Mouse (Mus musculus): ENCODE data around the gene BC048562. TPM values are rescaled to one million over a fixed set of nuclear protein-coding genes. Genes with fewer than 3 reads are reported as not detected.
A peak's percentile ranks its signal among the peaks of the same experiment; 100 is the strongest.

The BC048562 gene
- polyA plus RNA-seq, 1 experiment from 2014 or later: not detected

GRCm38 (mm10) chr9:108479241-108479640, 43.0 kb downstream of the BC048562 start:
- Histone ChIP-seq H3K4me1 (ENCODE audit: control insufficient read depth, insufficient read depth, low read length) (peaks cover 14% of the 10 kb centered on the region; the same call in 1 of the 2 replicates), H3K9ac (replicated peaks; ENCODE audit: low read depth, low read length) (no peak overlapping the region), H3K4me3 (ENCODE audit: low read depth, low read length) (no peak overlapping the region), H3K27ac (ENCODE audit: low read length) (no peak overlapping the region), H3K9me3 (ENCODE audit: control insufficient read depth, low read depth, low read length) (no peaks in the 10 kb centered on the region), H3K4me2 (replicated peaks; ENCODE audit: low read depth, low read length) (peak overlapping the region; percentile 94; the same call in 1 of the 2 replicates), H3K27me3 (ENCODE audit: control insufficient read depth, insufficient read depth, low read length) (no peaks in the 10 kb centered on the region), H3K36me3 (ENCODE audit: control insufficient read depth, insufficient read depth, low read length) (peaks cover 22% of the 10 kb centered on the region)
- peak; percentile 1; the same call in 1 of the 2 replicates for ATAC-seq (ENCODE audit: insufficient number of reproducible peaks, insufficient read depth, low FRiP score, low read depth)
- 33% methylated on average over 11 of the region's 11 CpGs for WGBS

DNA sequence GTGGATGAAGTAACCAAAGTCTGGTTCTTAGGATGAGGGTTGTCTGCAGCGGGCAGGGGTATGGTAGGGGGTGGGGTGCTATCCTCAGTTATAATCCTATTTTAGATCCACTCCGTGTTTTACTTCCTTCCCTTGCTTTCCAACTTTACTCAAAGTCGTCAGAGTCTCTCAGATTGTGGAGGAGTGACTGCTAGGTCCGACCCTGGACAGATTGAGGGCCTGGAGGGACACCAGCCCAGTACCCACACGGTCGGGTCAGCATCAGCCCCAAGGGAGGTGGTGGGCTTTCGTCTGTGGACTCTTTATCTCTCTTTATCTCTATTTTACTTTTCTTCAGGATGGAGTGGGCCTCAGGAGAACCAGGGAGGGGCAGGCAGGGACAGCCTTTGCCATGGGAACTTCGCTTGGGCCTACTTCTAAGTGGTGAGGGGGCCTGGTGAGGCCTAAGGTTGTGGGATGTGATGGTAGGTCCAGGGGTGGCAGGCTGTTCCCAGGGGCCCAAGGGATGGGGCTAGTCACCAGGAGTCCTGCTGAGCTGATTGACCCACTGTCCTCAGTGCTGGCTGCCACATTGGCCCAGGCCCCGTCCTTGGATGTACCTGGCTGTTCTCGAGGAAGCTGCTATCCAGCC, 43.6 kb downstream of the BC048562 start, which contains the start of gene Lamb2:
Gene Lamb2 (plus strand): TSS at position 16 of the 631 bp plus-strand sequence.
- Histone ChIP-seq H3K27ac (ENCODE audit: low read length) (peak within 1 kb of the TSS; percentile 91), H3K4me1 (ENCODE audit: control insufficient read depth, insufficient read depth, low read length) (peaks cover 14% of the 10 kb centered on the region; the same call in 1 of the 2 replicates), H3K4me3 (ENCODE audit: low read depth, low read length) (peak within 1 kb of the TSS; percentile 59), H3K9me3 (ENCODE audit: control insufficient read depth, low read depth, low read length) (no peaks in the 10 kb centered on the region), H3K27me3 (ENCODE audit: control insufficient read depth, insufficient read depth, low read length) (no peaks in the 10 kb centered on the region), H3K9ac (replicated peaks; ENCODE audit: low read depth, low read length) (peak within 1 kb of the TSS; percentile 76), H3K4me2 (replicated peaks; ENCODE audit: low read depth, low read length) (peak within 1 kb of the TSS; percentile 94), H3K36me3 (ENCODE audit: control insufficient read depth, insufficient read depth, low read length) (peaks cover 27% of the 10 kb centered on the region)
- WGBS: 4% methylated on average over 10 of the region's 10 CpGs
- peak; percentile 55; the same call in 1 of the 2 replicates for ATAC-seq (ENCODE audit: insufficient number of reproducible peaks, insufficient read depth, low FRiP score, low read depth)

DNA sequence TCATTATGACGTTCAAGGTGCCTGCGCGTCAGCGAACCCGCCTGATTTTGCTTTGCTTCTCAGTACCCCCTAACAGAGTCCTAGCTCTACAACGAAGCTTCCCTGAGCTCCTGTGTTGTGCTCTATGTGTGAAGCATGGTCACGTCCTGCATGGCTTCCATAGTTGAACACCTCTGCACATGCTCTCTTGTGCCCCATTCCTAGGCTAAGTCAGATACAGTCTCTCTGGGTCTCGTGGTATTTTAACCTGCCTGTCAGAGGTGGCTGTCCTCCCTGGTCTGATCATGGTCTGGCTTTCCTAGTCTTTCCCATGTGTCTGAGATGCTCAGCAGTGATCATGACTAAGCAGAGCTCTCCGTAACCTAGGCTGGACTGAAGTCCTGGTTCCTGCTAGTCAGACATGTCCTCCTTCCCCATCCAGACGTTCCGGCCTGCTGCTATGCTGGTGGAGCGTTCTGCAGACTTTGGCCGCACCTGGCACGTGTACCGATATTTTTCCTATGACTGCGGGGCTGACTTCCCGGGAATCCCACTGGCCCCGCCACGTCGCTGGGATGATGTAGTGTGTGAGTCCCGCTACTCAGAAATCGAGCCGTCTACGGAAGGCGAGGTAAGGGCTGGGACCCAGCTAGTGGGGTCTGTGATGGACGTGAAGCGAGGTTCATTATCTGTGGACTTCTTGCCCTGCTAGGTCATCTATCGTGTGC, 44.7 kb downstream of the BC048562 start:
- ATAC-seq (ENCODE audit: insufficient number of reproducible peaks, insufficient read depth, low FRiP score, low read depth): no peak
- Histone ChIP-seq H3K9me3 (ENCODE audit: control insufficient read depth, low read depth, low read length) (no peaks in the 10 kb centered on the region), H3K4me3 (ENCODE audit: low read depth, low read length) (peak overlapping the region; percentile 59; the same call in 1 of the 2 replicates), H3K9ac (replicated peaks; ENCODE audit: low read depth, low read length) (peak overlapping the region; percentile 76; the same call in 1 of the 2 replicates), H3K27ac (ENCODE audit: low read length) (no peak overlapping the region), H3K36me3 (ENCODE audit: control insufficient read depth, insufficient read depth, low read length) (peaks cover 38% of the 10 kb centered on the region), H3K4me1 (ENCODE audit: control insufficient read depth, insufficient read depth, low read length) (peaks cover 14% of the 10 kb centered on the region; the same call in 1 of the 2 replicates), H3K27me3 (ENCODE audit: control insufficient read depth, insufficient read depth, low read length) (no peaks in the 10 kb centered on the region), H3K4me2 (replicated peaks; ENCODE audit: low read depth, low read length) (peak overlapping the region; percentile 94)
- WGBS: 89% methylated on average over 28 of the region's 28 CpGs

GRCm38 (mm10) chr9:108481520-108482210, 45.4 kb downstream of the BC048562 start:
- no peak overlapping the region for H3K27ac ChIP-seq (ENCODE audit: low read length)
- peaks cover 14% of the 10 kb centered on the region; the same call in 1 of the 2 replicates for H3K4me1 ChIP-seq (ENCODE audit: control insufficient read depth, insufficient read depth, low read length)
- H3K9me3 ChIP-seq (ENCODE audit: control insufficient read depth, low read depth, low read length): no peaks in the 10 kb centered on the region
- no peak overlapping the region for H3K4me3 ChIP-seq (ENCODE audit: low read depth, low read length)
- H3K36me3 ChIP-seq (ENCODE audit: control insufficient read depth, insufficient read depth, low read length): peaks cover 45% of the 10 kb centered on the region
- H3K4me2 ChIP-seq (replicated peaks; ENCODE audit: low read depth, low read length): no peak overlapping the region
- no peak overlapping the region for H3K9ac ChIP-seq (replicated peaks; ENCODE audit: low read depth, low read length)
- no peak for ATAC-seq (ENCODE audit: insufficient number of reproducible peaks, insufficient read depth, low FRiP score, low read depth)
- WGBS: 89% methylated on average over 19 of the region's 19 CpGs
- no peaks in the 10 kb centered on the region for H3K27me3 ChIP-seq (ENCODE audit: control insufficient read depth, insufficient read depth, low read length)

GRCm38 (mm10) chr9:108483051-108483790, 46.9 kb downstream of the BC048562 start:
- 95% methylated on average over 18 of the region's 18 CpGs for WGBS

GRCm38 (mm10) chr9:108484021-108484420, 47.7 kb downstream of the BC048562 start:
- no peaks in the 10 kb centered on the region for H3K9me3 ChIP-seq (ENCODE audit: control insufficient read depth, low read depth, low read length)
- ATAC-seq (ENCODE audit: insufficient number of reproducible peaks, insufficient read depth, low FRiP score, low read depth): no peak
- 92% methylated on average over 15 of the region's 15 CpGs for WGBS
- H3K27me3 ChIP-seq (ENCODE audit: control insufficient read depth, insufficient read depth, low read length): no peaks in the 10 kb centered on the region
- H3K9ac ChIP-seq (replicated peaks; ENCODE audit: low read depth, low read length): no peak overlapping the region
- peaks cover 13% of the 10 kb centered on the region; the same call in 1 of the 2 replicates for H3K4me1 ChIP-seq (ENCODE audit: control insufficient read depth, insufficient read depth, low read length)
- H3K27ac ChIP-seq (ENCODE audit: low read length): no peak overlapping the region
- H3K36me3 ChIP-seq (ENCODE audit: control insufficient read depth, insufficient read depth, low read length): peaks cover 68% of the 10 kb centered on the region
- no peak overlapping the region for H3K4me3 ChIP-seq (ENCODE audit: low read depth, low read length)
- H3K4me2 ChIP-seq (replicated peaks; ENCODE audit: low read depth, low read length): no peak overlapping the region

More at GRCm38 (mm10) chr9:108483051-108483790, 46.9 kb downstream of the BC048562 start:
- Histone ChIP-seq H3K4me2 (replicated peaks; ENCODE audit: low read depth, low read length) (no peak overlapping the region), H3K27ac (ENCODE audit: low read length) (no peak overlapping the region), H3K9me3 (ENCODE audit: control insufficient read depth, low read depth, low read length) (no peaks in the 10 kb centered on the region), H3K9ac (replicated peaks; ENCODE audit: low read depth, low read length) (no peak overlapping the region), H3K4me1 (ENCODE audit: control insufficient read depth, insufficient read depth, low read length) (peaks cover 14% of the 10 kb centered on the region; the same call in 1 of the 2 replicates), H3K27me3 (ENCODE audit: control insufficient read depth, insufficient read depth, low read length) (no peaks in the 10 kb centered on the region), H3K36me3 (ENCODE audit: control insufficient read depth, insufficient read depth, low read length) (peaks cover 60% of the 10 kb centered on the region), H3K4me3 (ENCODE audit: low read depth, low read length) (no peak overlapping the region)
- ATAC-seq (ENCODE audit: insufficient number of reproducible peaks, insufficient read depth, low FRiP score, low read depth): no peak

DNA sequence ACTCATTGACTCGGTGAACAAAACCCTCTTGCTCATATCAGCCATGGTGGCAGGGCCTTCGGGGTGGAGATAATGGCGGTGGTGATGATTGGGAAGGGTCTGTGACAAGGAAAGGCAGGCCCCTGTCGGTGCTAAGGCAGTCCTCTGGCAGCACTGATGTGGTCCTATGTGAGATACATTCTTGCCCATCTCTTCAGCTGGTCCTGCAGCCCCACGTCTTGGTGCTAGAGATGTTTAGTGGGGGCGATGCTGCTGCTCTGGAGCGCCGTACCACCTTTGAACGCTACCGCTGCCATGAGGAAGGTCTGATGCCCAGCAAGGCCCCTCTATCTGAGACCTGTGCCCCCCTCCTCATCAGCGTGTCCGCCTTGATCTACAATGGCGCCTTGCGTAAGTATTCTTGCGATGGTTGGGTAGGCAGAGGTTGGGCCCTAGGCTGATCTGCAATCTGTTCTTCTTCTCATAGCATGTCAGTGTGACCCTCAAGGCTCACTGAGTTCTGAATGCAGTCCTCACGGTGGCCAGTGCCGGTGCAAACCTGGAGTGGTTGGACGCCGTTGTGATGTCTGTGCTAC, 49.1 kb downstream of the BC048562 start:
- Histone ChIP-seq H3K4me2 (replicated peaks; ENCODE audit: low read depth, low read length) (no peak overlapping the region), H3K9ac (replicated peaks; ENCODE audit: low read depth, low read length) (no peak overlapping the region), H3K27ac (ENCODE audit: low read length) (no peak overlapping the region), H3K9me3 (ENCODE audit: control insufficient read depth, low read depth, low read length) (no peaks in the 10 kb centered on the region), H3K4me3 (ENCODE audit: low read depth, low read length) (no peak overlapping the region), H3K27me3 (ENCODE audit: control insufficient read depth, insufficient read depth, low read length) (no peaks in the 10 kb centered on the region), H3K4me1 (ENCODE audit: control insufficient read depth, insufficient read depth, low read length) (peaks cover 10% of the 10 kb centered on the region; the same call in 1 of the 2 replicates), H3K36me3 (ENCODE audit: control insufficient read depth, insufficient read depth, low read length) (peaks cover 78% of the 10 kb centered on the region)
- 91% methylated on average over 19 of the region's 19 CpGs for WGBS
- ATAC-seq (ENCODE audit: insufficient number of reproducible peaks, insufficient read depth, low FRiP score, low read depth): no peak
